Mouse (Mus musculus): ENCODE data around the gene Copg1.
"Not testable (repeated sequence)": the region's sequence is repeated elsewhere in the genome, so short reads cannot be mapped to it uniquely, and the experiment has no call there.

Copg1 gene

GRCm38 (mm10) chr6:87875562-87875961 lies 12.1 kb upstream of the Copg1 start:
- no peak for DNase-seq (ENCODE audit: low spot score in 2 of 2)

- no peak for DNase-seq (ENCODE audit: low spot score in 2 of 2)
Observed at GRCm38 (mm10) chr6:87876068-87876643, 11.5 kb upstream of the Copg1 start.

DNA sequence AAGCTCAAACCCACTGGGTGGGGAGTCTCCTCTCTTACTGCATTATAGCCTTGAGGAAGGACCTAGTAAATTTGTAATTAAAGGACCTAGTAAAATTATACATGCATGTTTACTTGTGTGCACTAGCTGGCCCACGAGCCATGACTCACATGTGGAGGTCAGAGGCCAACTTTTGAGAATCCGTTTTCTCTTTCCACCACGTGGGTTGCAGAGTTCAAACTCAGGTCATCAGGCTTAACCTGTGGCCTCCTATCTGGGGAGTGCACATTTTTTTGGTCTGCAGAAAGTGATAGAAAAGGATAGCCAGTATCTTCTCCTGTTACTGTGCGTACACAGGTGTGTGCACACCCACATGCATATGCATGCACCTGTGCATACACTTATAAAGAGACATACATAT lies 8.6 kb upstream of the Copg1 start:
- no peak for DNase-seq (ENCODE audit: low spot score in 2 of 2)

DNA sequence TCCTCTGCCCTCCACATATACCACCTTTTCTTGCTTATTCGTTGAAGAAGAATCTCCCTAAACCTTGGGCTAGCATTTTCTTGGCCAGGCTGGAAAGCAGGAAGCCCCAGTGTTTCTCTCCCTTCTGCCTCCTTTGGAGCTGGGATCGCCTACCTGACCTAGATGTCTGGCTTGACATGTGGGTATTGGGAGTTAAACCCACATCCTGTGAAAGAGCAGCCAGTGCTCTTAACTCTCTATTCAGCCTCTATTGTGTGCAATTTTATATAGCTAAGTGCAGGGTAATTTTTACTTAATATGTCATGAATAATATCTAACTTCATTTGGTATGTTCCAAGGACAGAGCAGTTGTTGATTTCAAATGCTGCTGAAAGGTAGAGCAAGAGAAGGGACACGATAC lies 8.0 kb upstream of the Copg1 start:
- DNase-seq (ENCODE audit: low spot score in 2 of 2) = no peak

DNA sequence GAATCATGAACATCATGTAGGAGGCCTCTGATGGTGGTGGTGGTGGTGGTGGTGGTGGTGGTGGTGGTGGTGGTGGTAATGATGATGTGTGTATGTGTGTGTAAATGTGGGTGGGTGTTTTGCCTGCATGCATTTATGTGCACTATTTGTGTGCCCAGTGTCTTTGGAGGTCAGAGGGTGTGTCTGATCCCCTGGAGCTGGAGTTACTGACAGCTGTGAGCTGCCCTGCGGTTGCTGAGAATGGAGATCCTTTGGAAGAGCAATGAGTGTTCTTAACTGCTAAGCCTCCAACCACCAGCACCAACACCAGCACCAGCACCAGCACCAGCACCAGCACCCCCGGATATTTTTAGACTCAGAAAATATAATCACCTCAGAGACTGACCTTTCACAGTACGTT lies 5.4 kb upstream of the Copg1 start:
- DNase-seq (ENCODE audit: low spot score in 2 of 2) = no peak

DNA sequence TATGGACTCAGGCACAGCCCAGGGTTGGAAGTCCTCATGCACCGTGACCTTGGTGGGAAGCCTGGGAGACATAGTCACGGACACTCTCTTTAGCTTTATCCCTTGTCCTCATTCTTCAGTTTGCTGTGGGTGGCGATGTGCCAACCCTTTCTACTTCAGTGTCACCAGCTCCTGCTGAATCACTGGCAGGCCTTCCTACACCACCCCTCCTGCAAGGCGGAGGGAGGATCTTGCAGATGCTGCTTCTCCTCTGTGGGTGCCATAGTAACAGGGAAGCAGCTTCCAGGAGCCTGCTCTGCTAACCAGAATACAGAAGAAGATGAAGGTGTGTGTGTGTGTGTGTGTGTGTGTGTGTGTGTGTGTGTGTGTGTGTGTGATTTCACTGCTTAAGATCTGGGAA lies 4.8 kb upstream of the Copg1 start:
- no peak for DNase-seq (ENCODE audit: low spot score in 2 of 2)

DNA sequence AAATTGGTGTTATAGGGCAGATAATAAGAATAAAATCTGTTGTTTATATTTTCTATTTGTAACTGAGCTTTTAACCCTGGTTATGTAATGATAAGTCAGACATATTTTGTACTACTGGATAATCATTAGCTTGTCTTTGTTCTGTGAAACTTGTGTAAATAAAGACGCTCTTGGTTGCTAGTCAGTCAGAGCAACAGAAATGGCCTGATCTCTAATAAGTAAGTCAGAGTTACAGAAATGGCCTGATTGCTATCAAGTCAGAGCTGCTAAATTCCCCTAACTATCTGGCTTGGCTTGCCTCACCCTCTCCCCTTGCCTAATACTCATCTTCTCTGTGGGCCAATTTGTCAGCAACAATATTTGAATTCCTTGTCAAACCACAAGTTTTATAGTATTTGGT lies 893 bp upstream of the Copg1 start:
- no peak for DNase-seq (ENCODE audit: low spot score in 2 of 2)

DNA sequence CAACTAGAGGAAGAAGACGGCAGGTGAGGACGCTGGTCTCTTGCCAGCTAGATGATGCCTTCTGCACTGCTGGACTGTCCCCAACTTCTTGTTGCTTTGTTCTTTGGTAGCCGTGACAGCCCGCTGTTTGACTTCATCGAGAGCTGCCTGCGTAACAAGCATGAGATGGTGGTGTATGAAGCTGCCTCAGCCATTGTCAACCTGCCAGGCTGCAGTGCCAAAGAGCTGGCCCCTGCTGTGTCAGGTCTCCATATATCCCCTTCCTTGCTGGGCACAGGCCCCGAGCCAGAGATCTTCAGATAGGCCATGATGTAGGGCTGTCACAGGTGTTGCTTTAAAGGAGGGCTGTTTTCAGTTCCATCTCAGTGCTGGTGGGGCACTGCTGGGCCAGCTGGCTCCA lies 6.3 kb downstream of the Copg1 start:
- DNase-seq (ENCODE audit: low spot score in 2 of 2) = no peak

GRCm38 (mm10) chr6:87898028-87898427 lies 10.4 kb downstream of the Copg1 start:
- no peak for DNase-seq (ENCODE audit: low spot score in 2 of 2)

- no peak for DNase-seq (ENCODE audit: low spot score in 2 of 2)
Observed at GRCm38 (mm10) chr6:87906632-87907031, 19.0 kb downstream of the Copg1 start.

- no peak for DNase-seq (ENCODE audit: low spot score in 2 of 2)
Observed at GRCm38 (mm10) chr6:87909181-87909580, 21.6 kb downstream of the Copg1 start.

DNA sequence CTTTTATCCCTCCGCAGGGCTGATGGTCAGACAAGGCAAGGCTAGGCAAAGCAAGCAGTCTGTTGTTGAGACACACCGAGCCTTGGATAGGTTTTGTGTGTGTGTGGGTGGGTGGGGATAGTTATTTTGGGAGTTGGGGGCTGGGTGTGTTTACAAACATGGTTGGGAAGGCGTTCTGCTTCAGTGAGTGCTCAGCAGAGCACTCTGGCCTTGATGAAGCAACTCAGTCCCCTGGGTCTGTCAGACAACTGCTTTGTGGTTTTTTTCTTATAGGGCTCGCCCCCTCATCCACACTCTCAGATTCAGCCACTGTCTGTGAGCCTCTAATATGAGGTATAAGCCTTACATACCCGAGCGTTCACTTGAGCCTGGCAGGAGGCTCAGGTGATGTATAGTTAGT lies 23.9 kb downstream of the Copg1 start:
- DNase-seq (ENCODE audit: low spot score in 2 of 2) = no peak

DNA sequence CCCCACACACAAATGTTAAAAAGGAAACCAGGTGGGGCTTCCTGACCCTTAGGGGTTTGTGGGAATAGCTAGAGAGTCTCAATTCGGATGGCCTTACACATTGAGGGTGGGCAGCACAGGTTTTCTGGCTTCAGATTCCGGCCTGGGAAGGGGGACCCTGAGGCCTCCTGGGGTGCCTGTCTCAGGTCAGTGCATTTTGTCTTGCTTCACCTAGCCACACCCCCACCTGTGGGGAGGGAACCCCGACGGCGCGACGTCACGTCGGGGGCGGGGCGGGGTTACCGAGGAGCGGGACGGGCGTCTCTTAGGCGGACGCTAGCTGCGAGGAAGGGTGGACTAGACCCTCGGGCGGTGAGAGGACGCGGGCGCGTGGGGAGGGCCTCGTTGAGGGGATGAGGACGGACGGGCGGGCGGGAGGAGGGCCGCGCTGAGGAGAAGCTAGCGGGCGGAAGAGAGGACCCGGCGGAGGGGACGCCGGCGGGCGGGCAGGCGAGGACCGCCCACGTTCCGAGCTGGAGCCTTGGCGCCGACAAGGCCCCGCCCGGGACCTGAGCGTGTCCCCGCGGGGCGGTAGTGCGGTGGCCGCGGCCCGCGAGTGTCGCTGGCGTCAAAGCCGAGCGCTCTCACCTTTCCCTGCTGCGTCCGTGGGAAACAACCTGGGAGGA lies 26.2 kb downstream of the Copg1 start, which contains the start of gene Hmces:
Gene Hmces, plus strand, starts transcription at position 275 of the 665 bp plus-strand sequence.
- DNase-seq (ENCODE audit: low spot score in 2 of 2) = peak; percentile 57 to 68

DNA sequence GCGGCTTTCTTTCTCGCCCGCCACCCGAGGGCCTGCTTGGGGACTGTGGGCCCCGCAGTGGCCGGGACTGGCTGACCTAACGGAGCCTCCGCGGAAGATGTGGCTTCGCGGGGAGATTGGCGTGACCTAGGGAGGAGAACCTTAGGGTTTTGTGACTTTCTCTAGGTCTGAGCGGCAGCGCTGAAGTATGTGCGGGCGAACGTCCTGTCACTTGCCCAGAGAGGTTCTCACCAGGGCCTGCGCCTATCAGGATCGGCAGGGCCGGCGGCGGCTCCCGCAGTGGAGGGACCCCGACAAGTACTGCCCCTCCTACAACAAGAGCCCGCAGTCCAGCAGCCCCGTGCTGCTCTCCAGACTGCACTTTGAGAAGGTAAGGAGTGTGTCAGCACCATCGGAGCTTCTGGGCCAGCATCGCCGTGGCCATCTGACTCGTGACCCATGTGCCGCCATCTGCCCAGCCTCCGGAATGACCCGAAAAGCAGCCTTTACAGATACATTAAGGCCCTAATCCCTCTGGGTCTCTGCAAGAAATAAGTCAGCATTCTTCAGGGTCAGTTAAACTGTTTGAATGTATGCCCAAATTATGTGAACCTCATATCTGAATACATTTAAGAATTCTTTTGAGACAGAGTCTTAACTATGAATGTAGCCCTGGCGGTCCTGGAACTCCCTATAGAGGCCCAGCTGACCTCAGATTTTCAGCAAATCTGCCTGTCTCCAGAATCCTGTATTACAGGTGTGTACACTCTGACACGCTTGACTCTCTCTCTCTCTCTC lies 26.9 kb downstream of the Copg1 start:
- DNase-seq (ENCODE audit: low spot score in 2 of 2) = no peak

GRCm38 (mm10) chr6:87915939-87916338 lies 28.3 kb downstream of the Copg1 start:
- DNase-seq (ENCODE audit: low spot score in 2 of 2) = no peak

GRCm38 (mm10) chr6:87921201-87921600 lies 33.6 kb downstream of the Copg1 start:
- no peak for DNase-seq (ENCODE audit: low spot score in 2 of 2)

GRCm38 (mm10) chr6:87923624-87924023 lies 36.0 kb downstream of the Copg1 start:
- no peak for DNase-seq (ENCODE audit: low spot score in 2 of 2)

DNA sequence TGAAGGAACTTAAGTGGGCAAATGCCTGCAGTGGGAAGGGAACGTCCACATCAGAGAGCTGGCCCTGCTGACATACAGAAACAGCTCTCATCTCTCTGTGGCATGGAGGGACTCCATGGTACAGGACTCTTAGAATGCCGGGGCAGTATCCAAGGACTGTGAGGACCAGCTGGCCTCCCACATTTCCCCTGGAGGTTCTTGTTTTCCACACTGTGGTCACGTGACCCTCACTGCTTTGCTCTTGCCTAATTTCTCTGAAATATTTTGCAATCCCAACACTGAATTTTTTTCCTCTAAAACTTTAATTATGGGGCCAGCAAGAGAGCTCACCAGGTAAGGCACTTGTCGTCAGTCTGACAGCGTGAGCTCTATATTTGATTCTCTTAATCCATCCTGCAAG lies 47.4 kb downstream of the Copg1 start:
- DNase-seq (ENCODE audit: low spot score in 2 of 2) = no peak

DNA sequence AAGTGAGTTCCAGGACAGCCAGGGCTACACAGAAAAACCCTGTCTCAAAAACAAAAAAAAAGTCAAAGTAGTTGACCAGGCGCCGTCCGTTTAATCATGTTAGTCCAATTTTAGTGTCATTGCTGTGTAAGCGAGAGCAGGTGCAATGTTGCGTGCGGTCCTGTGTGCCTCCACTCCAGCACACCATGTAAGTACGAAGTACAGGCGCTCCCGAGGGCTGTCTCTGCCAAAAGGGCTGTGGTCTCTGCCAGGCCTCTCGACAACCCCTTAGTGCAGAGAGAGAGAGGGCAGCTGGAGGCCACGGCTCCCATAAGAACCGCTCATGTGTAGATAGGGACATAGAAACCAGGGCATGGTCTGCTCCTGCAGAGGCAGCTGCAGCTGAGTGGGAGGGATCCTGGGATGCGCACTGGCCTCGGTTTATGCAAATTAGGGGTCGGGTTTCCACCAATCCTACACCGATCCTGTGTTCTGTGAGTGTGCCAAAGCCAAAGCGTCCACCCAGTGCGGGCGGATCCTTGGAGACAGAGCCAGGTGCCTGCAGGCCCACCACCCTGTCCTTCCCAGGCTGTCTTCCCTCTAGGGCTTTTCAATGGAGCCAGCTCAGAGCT lies 49.7 kb downstream of the Copg1 start:
- DNase-seq (ENCODE audit: low spot score in 2 of 2) = peak in 1 of 2 experiments; percentile 25

GRCm38 (mm10) chr6:87938941-87939340 lies 51.3 kb downstream of the Copg1 start:
- no peak for DNase-seq (ENCODE audit: low spot score in 2 of 2)

DNA sequence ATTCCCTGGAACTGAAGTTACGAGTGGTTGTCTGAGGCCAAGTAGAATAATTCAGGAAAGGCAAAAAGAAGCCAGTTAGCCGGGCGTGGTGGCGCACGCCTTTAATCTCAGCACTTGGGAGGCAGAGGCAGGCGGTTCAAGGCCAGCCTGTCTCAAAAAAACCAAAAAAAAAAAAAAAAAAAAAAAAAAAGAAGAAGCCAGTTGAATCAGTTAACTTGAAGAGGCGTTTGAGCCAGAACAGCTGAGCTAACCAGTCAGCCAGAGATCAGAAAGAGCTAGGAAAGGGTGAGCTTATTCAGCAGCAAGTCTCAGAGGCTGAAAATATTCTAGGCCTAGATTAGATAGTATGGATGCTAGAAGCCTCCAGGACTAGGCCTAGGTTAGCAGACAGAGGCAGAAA lies 54.6 kb downstream of the Copg1 start:
- DNase-seq (ENCODE audit: low spot score in 2 of 2) = no peak

DNA sequence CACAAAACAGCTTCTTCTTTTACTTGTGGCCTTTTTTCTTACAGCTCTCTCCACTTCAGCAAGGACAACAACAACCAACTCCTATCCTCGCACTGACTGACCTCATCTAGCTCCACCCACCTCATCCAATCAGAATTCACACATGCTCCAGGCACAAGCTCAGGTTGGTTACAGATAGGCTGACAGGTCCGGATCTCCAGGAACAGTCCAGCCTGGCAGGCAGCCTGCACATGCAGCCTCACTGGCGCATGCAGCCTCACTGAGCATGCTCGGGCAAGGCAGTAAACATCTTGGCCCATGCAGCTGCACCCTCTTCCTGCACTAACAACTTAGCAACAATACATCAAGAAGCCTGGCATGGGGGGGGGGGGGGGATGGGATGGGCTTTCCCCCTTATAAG lies 74.8 kb downstream of the Copg1 start:
- not testable (repeated sequence) for DNase-seq (ENCODE audit: low spot score in 2 of 2)
